Mouse (Mus musculus) urinary bladder, postnatal 14 days (tissue): ENCODE results near the gene Il25.
"Not testable (repeated sequence)": the region's sequence is repeated elsewhere in the genome, so short reads cannot be mapped to it uniquely, and the experiment has no call there.

Source experiments
- DNase-seq: peaks from one replicate; pipeline ENCODE4 v3.0.0; 2021; ENCODE audit warnings: low spot score

Il25 gene

DNA sequence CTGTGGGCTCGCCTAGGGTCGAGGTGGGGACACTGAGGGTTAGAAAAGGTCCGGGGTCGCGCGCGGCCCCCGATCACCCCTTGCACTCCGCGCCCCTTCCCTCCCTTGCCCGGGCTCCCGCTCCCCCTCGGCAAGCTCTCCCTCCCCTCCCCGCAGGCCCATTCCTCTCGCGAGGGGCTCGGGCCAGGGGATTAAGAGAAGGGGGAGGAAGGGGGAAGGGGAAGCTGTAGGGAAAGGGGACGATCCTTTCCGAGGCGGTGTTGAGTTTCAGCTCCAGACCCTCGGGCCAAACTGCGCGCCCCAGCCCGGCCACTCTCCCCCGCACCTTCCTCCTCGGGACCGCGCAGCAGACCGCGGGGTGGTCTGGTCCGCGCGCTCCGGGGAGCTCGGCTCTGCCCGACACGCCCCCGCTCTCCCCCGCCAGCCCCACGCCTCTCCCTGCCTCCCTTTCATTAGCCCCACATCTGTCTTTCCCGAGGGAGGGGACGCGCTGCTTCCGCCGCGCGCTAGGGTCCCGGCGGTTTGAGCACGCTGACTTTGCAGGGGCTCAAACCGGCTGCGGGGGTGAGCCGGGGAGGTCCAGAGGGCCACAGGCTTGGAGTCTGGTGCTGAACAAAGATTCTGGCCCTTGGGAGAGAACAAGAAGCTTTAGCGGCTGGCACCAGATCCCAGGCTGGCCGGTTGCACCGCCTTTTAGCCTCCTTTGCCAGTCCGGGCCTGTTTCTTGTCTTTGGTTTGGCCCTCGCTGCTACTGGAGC, 5.9 kb upstream of the Il25 start:
- DNase-seq: peak; percentile 84

- DNase-seq: no peak
Measured at GRCm38 (mm10) chr14:54927296-54927695, 5.2 kb upstream of the Il25 start.

DNA sequence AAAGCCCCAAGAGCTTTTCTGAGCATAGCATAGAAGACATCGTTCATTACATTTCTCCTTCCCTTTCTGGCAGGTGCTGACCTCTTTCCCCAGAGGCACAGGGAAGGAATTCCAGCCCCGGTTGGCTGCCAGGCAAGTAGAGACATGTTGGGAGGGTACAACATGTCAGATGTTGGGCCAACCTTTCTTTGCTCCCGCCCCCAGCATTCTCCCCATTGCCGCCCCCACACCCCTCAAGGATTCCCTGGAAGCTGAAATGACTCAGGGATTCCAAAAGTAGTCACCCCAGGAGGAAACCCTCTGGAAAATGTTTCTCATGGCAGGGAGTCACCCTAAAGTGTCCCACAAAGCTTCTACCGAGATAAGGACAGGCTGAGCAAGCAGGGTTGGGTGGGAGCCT, 2.7 kb upstream of the Il25 start:
- no peak for DNase-seq

- DNase-seq: peak; percentile 43
Measured at GRCm38 (mm10) chr14:54930431-54930830, 2.1 kb upstream of the Il25 start.

- DNase-seq: no peak
Measured at GRCm38 (mm10) chr14:54935904-54936830, 3.7 kb downstream of the Il25 start, which contains the start of gene Cmtm5. Cmtm5 (plus strand) TSS chr14:54936261.

- no peak for DNase-seq
Measured at GRCm38 (mm10) chr14:54936831-54937160, 4.3 kb downstream of the Il25 start.

- no peak for DNase-seq
Measured at GRCm38 (mm10) chr14:54937361-54938182, 5.1 kb downstream of the Il25 start.

GRCm38 (mm10) chr14:54938431-54939219, 6.1 kb downstream of the Il25 start:
- DNase-seq: no peak

GRCm38 (mm10) chr14:54939434-54940175, 7.1 kb downstream of the Il25 start:
- peak; percentile 77 for DNase-seq

DNA sequence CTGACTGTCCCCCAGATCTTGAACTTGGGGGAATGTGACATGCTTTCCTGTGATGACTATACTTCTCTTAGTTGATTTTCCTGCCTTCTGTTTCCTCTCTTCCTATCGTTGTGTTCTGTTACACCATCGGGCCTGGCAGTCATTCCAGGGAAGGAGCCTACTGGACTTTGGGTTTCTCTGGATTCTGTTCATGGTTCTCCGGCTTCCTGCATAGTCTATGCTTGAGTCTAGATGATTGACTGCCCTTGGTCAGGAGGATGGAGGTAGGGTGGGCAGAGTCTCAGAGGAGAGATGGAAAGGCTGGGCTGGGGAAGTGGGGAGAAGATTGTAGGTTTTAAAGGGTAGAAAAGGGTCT, 7.7 kb downstream of the Il25 start:
- no peak for DNase-seq

DNA sequence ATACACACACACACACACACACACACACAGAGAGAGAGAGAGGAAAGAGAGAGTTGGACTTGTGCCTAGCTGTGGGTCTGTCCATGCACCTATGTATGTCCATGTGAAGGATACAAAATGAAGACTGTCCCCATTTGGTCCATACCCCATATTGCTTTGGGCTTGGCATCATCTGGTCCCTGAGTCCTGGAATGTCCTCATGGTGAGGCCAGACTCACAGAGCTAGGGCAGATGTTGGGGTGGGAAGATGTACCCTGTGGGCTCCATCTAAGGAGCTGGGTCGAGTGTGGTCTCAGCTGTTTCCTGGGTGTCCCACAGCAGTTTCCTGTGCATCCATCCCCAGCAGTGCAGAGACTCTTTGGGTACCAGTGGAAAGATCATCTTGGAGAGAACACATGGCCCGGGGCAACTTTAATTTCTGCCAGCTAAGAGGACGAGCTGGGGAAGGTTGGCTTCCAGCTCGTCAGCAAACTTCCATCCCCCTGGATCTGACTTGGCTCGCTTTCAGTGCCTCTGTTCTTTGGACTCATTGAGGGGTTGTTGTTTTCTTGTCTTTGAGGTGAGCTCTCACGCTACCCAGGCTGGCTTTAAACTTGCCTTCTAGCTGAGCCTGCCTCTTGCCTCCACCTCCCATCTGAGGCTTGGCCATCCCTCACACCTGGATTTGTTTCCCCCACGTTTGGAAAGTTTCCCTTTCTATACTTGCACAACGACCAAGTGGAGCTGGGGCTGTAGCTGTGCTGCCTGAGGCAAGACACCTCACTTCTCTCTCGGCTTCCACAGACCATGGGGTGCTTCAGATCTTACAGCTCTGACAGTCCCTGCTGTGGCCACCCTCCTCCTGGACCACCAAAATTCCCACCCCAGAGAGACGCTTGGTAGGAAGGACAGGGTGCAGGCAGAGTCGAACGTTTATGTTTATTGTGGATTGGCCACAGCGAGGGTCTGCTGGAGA, 8.8 kb downstream of the Il25 start:
- no peak for DNase-seq

GRCm38 (mm10) chr14:54942479-54942878, 10.0 kb downstream of the Il25 start:
- DNase-seq: no peak

DNA sequence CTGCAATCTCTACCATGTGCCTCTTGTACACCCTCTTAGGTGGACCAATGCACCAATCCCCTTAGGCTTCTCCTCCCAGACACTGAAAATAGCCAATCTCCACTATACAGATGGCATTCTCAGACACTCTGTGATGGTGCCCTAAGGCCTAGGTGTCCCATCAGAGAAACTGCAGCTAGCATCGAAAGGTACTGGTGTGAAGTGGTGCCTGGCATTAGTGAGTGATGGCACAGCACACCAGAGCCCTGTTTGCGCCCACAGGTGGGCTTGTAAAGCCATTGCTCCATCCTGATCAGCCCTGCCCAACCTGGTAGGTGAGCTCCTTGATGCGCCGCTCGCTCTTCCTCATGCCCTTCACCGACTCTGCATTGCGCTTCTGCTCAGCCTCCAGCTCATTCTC, 11.5 kb downstream of the Il25 start:
- no peak for DNase-seq

DNA sequence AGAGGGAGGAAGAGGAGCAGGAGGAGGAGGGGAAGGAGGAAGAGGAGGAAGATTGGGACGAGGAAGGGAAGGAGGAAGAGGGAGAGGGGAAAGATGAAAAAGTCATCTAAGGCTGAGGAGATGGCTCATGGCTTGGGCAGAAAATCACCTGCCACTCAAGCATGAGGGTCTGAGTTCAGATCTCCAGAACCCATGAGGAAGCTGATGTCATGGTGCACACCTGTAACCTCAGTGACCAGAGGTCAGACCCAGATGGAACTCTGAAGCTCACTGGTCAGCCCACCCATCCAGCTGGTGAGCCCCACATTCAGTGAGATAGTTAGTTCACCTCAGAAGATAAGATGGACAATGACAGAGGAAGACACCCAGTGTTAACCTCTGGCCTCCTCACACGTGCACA, 12.4 kb downstream of the Il25 start:
- DNase-seq: no peak

- no peak for DNase-seq
Measured at GRCm38 (mm10) chr14:54945975-54946704, 13.6 kb downstream of the Il25 start.

- not testable (repeated sequence) for DNase-seq
Measured at GRCm38 (mm10) chr14:54947008-54947407, 14.5 kb downstream of the Il25 start.

DNA sequence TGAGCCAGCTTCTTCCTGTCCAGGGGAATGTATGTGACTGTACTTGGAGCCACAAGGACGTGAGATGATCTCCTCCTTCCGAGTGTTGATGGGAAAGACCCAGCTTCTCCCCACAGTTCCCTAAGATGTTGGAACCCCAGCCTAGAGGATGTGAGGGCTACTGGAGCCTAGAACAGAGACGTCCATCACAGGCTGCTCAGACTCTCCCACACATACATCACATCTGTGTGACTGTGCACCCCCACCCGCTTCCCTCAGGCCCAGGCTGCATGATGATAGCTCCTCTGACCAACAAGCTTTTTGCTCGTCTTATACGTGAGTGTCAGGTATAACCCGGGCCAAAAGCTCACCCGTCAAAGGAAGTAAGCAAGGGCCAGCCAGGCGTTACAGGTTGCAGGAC, 16.3 kb downstream of the Il25 start:
- no peak for DNase-seq

DNA sequence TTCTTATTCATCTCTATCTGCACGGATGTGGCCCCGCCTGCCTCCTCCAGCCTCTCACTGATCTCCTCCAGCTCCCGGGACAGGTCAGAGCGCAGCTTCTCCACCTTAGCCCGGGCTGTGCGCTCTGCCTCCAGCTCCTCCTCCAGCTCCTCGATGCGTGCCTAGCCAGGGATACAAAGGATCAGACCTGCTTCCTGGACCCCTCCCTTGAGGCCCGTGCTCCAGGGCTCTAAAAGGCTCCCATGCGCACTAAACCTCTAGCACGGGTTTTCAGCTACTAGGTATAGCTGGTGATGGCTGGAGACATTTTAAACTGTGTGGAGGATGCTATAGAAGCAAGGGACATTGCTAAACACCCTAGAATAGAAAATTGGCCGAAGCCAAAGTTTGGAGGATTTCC, 18.0 kb downstream of the Il25 start:
- no peak for DNase-seq

DNA sequence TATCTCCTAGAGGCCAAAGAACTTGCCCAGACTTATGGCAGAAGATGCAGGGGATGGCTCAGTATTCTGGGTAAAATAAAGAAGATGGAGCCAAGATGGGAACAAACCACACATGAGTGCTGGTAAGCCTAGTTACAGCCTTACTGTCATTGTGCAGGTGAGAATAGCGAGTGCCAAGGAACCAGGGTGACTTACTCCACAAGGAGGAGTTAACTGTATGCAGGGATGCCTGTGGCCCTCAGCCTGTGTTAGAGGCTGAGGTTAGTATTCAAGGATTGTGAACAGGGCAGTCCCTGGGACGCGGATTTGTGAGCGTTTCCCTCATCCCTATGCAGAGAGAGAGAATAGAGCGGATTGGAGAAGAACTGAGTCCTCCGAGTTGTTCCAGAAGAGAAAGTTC, 19.1 kb downstream of the Il25 start:
- no peak for DNase-seq
